Mouse (Mus musculus) cortical plate, adult 2 months (tissue): ENCODE data around the gene Mvp.

Experiments used
- CTCF ChIP-seq: fragments of 200-500 bp; IDR thresholded peaks from 2 replicates; pipeline ENCODE4 v1.5.1; 2011; ENCODE audit warnings: mild to moderate bottlenecking, control low read depth, low read length; ENCODE audit not compliant: insufficient read depth; ENCODE audit errors: extremely low read depth
- POLR2A ChIP-seq: fragments of 200-500 bp; IDR thresholded peaks from 2 replicates; pipeline ENCODE4 v1.6.1; 2011; ENCODE audit warnings: mild to moderate bottlenecking, low read length, control low read depth; ENCODE audit not compliant: insufficient read depth; ENCODE audit errors: extremely low read depth

DNA sequence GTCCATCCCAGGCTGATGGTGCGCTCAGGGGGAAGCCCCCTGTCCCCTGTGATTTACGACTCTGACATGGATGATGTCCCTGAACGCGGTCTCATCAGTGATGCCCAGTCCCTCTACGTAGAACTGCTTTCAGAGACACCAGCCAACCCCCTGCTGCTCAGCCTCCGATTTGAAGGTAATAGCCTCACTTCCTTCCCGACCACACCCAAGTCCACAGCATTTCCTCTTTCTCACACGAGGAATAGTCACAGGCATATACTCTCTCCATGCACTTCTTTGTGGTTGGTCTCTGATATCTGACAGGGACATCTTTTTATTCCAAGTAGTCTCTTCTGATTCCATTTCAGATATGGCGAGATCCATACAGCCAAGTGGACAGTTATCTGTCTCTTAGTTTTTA, 54.6 kb downstream of the Mvp start:
- TF ChIP-seq CTCF (no peak), POLR2A (no peak)
